Mouse (Mus musculus) left cerebral cortex, postnatal 14 days (tissue): Measurements from ENCODE around the gene Mrps18b. TPM values are rescaled to one million over a fixed set of nuclear protein-coding genes. Genes with fewer than 3 reads are reported as not detected.
A peak's percentile ranks its signal among the peaks of the same experiment; 100 is the strongest.

ENCODE experiments used
- DNase-seq, 2 experiments: peaks; one replicate each; pipeline ENCODE4 v3.0.0; 2021 to 2022; ENCODE audit warnings: low spot score in 2 of 2, mixed read lengths in 1 of 2
- intact Hi-C: fragments of 180-260 bp; cut with DNase I; formaldehyde crosslinking; loops from one replicate; pipeline ENCODE4 v1.15.1; 2025
- total RNA-seq, 2 experiments: library from RNA; stranded (reverse); gene quantifications; 2 replicates each; pipeline ENCODE4 v1.2.3; 2021

Mrps18b gene
- total RNA-seq, 2 experiments from 2014 or later: 40.0 to 41.7 TPM

GRCm38 (mm10) chr17:35920862-35921562 is 4.8 kb upstream of the Mrps18b start:
- DNase-seq: peak; percentile 52 to 70
- intact Hi-C loops: loop anchor here (5.0 to 10.0 kb wide), 2 partner anchors 36 to 334 kb away; partner anchors contain the start of gene Rpp21

GRCm38 (mm10) chr17:35920384-35920783 is 4.2 kb upstream of the Mrps18b start:
- intact Hi-C loops: loop anchor here (5.0 to 10.0 kb wide), 2 partner anchors 37 to 334 kb away; partner anchors contain the start of gene Rpp21
- DNase-seq: no peak

GRCm38 (mm10) chr17:35919864-35920301 is 3.7 kb upstream of the Mrps18b start:
- intact Hi-C loops: loop anchor here (5.0 to 10.0 kb wide), 2 partner anchors 37 to 335 kb away; partner anchors contain the start of gene Rpp21
- DNase-seq: no peak

- DNase-seq: peak; percentile 95 to 98
- intact Hi-C loops: no loop called here
Measured at GRCm38 (mm10) chr17:35919060-35919715, 3.0 kb upstream of the Mrps18b start.

- intact Hi-C loops: no loop called here
- peak in 1 of 2 experiments; percentile 75 for DNase-seq
Measured at GRCm38 (mm10) chr17:35918276-35919059, 2.3 kb upstream of the Mrps18b start.

GRCm38 (mm10) chr17:35917463-35918251 is 1.5 kb upstream of the Mrps18b start:
- intact Hi-C loops: loop anchor here (2.0 kb wide), 1 partner anchor 81 kb away; no protein-coding TSS in a partner anchor
- peak; percentile 63 to 95 for DNase-seq

- intact Hi-C loops: loop anchor here (2.0 kb wide), 1 partner anchor 80 kb away; no protein-coding TSS in a partner anchor
- no peak for DNase-seq
Measured at GRCm38 (mm10) chr17:35917143-35917462, 914 bp upstream of the Mrps18b start.

GRCm38 (mm10) chr17:35915538-35916296 is 472 bp downstream of the Mrps18b start:
- no peak for DNase-seq
- intact Hi-C loops: loop anchor here (2.0 kb wide), 1 partner anchor 79 kb away; no protein-coding TSS in a partner anchor

GRCm38 (mm10) chr17:35914975-35915374 is 1.2 kb downstream of the Mrps18b start:
- DNase-seq: no peak
- intact Hi-C loops: no loop called here

- DNase-seq: peak; percentile 94 to 96
- intact Hi-C loops: no loop called here
Measured at GRCm38 (mm10) chr17:35909919-35910369, 6.2 kb downstream of the Mrps18b start, which contains the start of gene Atat1. TSS of gene Atat1 (minus strand) at chr17:35910075.

GRCm38 (mm10) chr17:35909186-35909918 is 6.8 kb downstream of the Mrps18b start:
- intact Hi-C loops: no loop called here
- no peak for DNase-seq

- intact Hi-C loops: no loop called here
Measured at GRCm38 (mm10) chr17:35907609-35908008, 8.6 kb downstream of the Mrps18b start.

GRCm38 (mm10) chr17:35905587-35905986 is 10.6 kb downstream of the Mrps18b start:
- DNase-seq: no peak
- intact Hi-C loops: no loop called here

More at GRCm38 (mm10) chr17:35907609-35908008, 8.6 kb downstream of the Mrps18b start:
- DNase-seq: no peak

- DNase-seq: no peak
- intact Hi-C loops: no loop called here
Measured at GRCm38 (mm10) chr17:35903992-35904355, 12.2 kb downstream of the Mrps18b start.

GRCm38 (mm10) chr17:35903343-35903991 is 12.7 kb downstream of the Mrps18b start:
- DNase-seq: no peak
- intact Hi-C loops: no loop called here

GRCm38 (mm10) chr17:35900636-35901035 is 15.6 kb downstream of the Mrps18b start:
- DNase-seq: no peak
- intact Hi-C loops: no loop called here
